Mouse (Mus musculus) A20 (cell line): Measurements from ENCODE around the gene Gm33543.

Experiments used
- DNase-seq: peaks from one replicate; pipeline ENCODE4 v3.0.0-alpha.2; 2011; ENCODE audit warnings: low read depth, low spot score

Gm33543 gene

DNA sequence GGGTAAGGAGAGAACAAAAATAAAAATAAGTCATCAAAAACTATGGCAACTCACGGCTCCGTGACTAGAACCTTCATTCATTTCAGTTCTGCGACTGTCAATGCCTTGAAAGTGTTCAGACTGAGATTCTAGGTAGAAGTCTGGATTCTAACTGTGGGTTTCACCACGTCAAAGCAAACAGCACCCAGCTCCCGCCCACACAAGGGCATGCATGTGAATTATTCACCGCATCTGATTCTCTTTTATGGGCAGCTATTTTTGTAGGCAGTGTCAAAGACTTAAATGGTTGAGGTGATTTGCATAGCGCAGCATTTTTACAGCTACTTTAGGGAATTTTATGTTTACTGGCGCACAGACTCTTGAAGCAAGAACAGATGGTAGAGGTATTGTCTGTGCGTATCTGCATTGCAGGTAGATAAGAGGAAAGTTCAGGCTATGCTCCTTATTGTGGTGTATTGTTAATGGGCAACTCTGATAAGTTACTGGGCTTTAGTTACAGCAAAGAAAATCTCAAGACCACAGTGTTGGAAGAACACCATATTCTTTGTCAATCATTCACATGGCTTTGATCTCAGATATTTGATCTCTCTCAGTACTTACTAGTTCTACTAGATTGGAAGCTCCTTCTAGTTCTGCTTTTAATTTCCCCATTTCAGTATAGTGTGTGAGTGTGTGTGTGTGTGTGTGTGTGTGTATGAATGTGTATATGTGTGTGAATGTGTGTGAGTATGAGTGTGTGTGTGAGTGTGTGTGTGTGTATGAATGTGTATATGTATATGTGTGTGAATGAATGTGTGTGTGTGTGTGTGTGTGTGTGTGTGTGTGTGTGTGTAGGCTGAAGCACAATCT lies at the start of gene Gm33543:
Gene Gm33543, minus strand, starts transcription at position 142 of the 849 bp plus-strand sequence.
- peak; percentile 77 for DNase-seq

DNA sequence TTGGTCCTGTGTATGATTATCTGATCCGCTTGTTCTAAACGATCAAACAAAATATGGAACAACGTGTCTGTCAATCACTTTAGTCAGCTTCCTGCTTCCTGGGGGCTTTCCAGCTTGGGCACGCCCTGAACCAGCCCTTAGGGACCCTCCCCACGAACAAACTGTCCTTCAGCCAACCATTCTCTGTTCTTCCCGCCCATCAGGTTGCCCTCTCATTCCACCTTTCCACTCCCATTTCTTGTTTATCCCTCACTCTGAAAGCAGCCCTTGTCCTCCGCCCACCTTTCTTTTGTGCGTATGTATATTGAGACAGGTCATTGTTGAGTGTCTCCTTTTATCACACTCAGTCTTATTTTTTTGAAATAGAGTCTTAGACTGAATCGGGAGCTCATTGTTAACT lies 49.4 kb upstream of the Gm33543 start:
- no peak for DNase-seq

DNA sequence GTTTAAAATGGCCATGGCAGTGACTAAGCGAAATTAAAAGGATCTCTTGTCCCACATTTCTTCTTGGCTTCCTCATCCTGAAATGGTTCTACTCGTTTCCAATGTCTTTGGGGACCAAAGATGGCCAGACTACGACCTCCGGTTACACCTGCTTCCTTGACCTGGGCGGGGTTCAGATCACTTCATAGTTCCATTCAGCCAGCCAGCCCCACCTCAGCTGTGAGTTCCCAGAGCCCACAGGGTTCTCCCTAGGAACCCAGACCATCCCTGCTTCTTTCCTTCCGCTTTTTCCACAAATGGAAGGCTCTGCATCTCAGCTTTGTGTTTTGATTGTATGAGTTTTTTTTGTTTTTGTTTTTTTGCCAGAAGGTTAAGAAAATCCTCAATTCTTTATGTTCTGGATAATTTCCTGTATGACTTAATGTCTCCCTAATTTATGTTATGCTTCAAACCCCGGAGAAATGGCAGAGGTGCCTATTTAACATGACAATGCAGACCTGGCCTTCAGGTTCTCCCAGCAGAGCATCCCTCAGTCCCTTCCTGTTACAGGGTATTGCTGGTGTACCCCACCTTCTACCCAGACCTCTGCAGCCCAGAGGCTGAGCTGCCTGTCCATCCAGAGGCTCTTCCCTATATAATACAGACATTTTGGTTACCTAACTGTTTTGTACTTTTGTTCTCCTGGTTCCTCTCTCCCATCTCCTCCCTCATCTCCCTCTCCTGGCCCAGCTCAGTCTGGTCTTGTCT lies 48.7 kb upstream of the Gm33543 start:
- DNase-seq: no peak

DNA sequence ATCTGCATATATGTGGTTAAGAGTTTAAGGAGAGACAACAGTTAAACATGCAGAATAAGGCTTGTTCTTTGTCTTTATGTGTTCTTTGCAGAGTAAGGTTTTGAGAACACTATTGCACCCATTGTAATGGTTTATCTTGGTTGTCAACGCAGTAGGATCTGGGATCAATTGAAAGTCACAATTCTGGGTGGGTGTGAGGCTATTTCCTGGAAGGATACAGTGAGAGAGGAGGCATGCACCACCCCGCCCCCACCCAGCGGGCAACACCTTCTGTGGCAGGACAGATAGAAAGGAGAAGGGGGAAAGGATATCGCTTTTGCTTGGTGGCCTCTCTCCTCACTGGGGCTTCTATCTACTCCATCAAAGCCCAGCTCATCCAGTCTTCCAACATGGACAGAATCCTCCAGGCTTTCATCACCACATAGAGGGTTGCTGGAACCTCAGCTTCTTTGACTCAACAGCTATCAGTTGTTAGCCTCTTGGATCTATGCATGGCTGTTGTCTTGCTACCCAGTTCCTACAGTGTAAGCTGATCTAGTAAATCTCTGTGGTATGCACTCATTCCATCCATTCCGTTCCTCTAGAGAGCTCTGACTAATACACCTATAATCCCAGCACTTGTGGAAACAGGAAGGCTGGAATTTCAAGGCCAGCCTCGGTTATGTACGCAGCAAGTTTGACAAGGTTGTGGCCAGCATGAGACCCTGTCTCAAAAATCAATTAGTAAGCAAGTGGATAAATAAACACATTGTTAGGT lies 41.2 kb upstream of the Gm33543 start:
- DNase-seq: no peak

DNA sequence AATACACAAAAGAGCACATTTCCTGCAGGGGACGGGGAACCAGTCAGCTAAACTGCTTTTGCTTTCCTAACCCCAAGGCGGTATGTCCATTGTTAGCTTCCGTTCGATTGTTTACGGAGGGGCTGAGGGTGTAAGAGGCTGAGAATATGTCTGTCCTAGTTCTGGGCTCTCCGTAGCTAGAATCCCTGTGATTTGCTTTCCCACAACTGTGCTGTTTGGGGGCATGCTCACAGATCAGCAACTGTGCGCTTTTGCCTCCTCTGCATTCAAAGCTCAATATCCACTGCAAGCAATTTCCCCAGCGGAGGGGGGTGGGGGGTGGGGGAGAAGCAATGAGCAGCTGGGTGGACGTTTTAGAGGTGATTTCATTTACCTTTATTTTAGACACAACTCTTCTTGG lies 39.3 kb upstream of the Gm33543 start:
- no peak for DNase-seq

DNA sequence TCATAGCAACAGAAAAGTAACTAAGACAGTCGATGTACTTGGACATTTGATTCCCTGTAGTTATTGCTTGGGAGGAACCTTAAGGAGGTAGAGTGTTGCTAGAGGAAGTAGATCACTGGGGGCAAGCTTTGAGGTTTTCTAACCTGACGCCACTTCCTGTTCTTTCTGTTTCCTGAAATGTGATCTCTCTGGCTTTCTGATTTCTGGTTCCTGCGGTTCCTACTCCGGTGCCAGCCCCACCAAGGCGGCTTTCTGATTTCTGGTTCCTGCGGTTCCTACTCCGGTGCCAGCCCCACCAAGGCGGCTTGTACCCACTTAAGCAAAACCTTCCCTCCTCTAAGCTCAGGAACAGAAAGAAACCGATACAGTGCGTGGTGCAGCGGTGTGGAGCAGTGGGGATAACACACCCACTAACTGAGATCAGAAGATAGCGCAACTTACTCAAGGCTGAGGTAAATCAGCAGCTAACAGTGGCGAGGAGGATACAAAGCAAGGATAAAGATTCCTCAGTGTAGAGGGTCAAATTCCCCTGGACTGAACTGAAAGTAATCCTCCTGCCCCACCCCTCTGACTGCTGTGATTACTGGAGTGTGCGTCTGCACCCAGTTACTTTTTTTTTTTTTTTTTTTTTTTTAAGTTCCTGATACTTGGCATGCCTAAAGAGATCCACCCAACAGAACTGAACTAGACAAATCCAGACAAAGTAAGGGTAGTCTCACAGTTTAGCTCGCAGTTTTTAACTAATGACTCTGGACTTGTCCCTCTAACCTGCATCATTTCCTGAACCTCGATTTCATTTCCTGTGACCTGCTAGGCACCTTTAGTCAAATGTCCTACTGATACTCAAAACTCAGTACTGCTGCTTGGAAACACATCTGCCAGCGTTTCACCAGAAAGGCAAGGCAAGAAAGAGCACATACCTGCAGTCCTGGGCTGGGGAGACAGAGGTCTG lies 37.5 kb upstream of the Gm33543 start:
- peak; percentile 71 for DNase-seq

DNA sequence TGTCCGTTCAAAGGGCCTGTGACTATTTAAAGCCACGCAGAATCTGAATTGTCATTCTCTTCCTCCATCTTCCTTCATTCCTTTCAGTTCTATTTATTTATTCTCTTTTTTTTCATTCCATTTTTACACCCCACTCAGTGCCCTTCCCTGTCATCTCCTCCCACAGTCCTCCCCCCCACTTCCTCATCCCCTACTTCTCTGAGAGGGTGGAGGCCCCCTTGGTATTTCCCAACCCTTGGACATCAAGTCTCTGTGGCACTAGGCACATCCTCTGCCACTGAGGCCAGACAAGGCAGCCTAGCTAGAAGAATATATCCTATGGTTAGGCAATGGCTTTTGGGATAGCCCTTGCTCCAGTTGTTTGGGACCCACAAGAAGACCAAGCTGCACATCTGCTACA lies 28.1 kb upstream of the Gm33543 start:
- no peak for DNase-seq

DNA sequence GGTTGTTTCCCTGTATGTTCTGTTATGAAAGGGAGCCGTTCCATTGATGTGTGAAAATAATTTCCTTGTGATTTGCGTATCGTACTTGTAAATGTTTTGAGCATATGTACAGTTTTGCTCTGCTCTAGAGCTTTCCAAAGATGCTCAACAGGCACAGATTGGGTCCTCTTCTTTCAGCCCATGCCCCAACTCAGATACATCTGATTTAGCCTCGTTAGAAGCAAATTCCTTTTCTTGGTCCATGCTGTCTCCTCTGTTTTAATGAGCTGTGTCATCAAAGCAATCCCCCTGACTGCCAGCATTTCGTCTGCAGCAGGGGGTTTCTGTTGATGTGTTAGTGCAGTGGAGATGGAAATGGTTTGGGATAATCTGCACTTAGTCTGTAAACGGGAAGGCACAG lies 25.6 kb upstream of the Gm33543 start:
- DNase-seq: no peak

DNA sequence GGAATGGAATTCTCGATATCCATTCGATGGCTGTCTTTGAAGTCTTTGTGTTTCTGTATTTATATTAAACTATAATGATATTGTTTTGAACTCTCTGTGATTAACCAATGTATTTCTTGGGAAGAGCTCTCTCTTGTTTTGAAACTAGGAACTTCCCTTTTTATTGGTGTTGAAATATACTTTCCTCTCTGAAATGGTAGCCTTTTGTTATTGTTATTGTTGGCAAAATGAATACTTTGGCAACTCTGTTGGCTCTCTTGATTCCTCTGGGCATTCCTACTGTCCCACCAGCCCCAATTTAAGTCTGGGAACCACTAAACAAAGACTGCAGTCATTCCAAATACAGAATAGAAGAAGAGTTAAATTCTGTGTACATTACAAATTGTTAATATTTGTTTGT lies 24.9 kb upstream of the Gm33543 start:
- no peak for DNase-seq

DNA sequence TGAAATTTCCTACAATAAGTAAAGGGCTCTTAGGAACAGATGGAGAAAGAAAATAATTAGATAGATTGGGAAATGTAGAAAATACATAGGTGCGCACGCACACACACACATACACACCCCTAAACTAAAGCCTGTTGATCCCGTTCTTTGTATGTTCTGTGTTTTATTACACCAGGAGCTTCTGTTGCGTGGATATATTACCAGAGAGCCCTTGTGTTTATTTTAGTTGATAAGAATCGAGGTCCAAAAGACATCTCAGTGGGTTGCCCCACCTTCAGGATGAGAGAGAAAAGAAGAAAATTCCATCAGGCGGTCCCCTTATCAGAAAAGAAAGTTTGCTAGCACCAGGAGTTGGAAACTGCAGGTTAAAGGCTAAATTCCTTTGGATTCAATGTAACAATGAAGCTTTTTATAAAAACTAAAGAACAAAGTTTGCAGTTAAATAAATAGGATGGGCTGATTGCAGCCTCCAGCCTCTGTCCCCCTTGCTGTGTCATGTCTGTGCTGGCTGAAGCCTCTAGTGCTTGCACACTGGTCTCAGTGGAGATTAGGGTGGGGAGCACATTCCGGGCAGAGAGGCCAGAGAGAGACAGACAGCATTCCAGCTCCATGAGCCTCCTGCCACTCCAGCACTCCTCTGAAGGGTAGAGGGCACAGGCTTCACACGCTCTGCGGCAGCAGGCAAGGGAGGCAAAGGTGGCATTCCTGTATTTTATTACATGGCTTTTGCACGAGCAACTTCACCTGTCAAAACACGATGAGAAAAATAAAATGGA lies 21.8 kb upstream of the Gm33543 start:
- DNase-seq: no peak

DNA sequence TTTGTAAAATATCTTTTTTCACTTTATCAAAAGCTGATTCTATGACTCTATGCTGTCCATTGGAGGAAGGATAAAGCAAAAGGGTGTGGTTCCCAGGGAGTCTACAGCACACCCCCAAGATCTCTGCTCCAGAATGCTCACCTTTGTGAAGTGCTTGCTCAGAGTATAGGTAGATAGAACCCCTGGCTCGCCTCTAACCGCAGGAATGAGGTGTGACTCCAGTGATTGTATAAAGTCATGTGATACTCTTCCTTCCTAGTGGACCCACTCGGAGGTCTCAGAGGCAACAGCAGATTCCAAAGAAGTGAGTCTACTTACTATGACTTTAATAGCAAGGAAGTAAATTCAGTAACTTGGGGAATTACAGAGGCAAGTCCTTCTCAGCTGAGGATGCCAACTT lies 19.9 kb upstream of the Gm33543 start:
- DNase-seq: no peak

DNA sequence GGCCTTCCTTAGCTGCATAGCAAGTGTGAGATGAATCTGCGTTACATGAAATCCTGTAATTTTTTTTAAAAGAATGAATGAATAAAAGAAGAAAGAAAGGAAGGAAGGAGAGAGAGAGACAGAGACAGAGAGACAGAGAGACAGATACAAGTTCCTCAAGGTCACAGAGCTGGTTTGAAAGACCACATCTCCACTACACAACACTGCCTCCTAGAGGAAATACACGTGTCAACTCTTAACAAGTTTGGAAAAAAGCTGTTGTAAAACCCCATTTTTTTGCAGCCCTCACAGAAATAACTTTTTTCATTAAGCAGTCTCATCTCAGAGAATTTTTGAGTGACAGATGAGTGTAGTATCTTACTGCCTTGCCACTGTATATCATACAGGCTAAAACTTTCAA lies 15.4 kb upstream of the Gm33543 start:
- peak; percentile 67 for DNase-seq

DNA sequence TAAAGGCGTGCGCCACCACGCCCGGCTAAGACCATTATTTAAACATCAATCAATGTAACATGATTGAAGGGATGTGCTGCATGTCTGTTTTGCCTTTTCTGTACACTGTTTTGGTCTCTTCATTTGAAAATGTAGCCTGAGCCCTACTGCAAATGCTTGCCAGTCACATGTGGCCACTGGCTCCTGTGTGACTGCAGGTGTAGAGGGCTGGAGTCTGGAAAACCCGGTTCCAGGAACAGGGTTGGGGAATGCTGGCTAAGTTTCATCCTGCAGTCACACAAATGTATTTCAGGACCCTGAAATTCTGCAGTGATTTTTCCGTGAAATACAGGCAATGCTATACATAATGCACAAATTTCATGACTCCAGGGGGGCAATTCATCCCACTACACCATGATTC lies 12.7 kb upstream of the Gm33543 start:
- no peak for DNase-seq

DNA sequence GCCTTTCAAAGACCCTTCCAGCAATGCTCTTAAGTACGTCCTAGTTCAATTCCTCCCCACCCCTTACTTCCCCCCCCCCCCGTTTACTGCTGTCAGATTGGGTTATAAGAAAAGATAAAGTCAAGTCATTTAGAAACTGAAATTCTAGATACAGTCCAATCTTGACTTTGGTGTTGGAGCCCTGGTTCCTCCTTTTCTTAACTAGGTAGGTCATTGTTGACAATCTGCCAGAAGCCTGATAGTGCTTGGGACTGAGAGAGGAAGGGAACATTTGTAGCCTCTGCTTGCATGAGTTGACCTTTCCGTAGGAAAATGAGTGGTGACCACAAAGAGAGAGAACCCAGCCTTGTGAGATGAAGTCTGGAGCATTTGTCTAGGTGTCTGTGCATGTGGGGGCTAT lies 7.8 kb upstream of the Gm33543 start:
- DNase-seq: peak; percentile 78

DNA sequence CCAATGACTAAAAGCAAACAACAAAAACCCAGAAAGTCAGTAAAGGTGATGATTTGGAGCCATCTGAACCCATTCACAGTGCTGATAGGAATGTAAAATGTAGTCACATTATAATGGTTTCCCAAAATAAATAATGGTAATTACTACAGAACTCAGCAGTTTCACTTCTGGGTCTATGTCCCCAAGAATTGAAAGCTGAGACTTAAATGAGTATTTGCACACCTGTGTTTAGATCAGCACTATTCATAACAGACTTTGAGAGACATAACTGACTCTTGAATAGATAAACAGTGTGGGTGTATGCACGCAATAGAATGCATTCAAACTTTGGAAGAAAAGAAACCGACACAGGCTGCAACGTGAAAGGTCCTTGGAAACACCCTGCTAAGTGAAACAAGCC lies 4.0 kb upstream of the Gm33543 start:
- no peak for DNase-seq

DNA sequence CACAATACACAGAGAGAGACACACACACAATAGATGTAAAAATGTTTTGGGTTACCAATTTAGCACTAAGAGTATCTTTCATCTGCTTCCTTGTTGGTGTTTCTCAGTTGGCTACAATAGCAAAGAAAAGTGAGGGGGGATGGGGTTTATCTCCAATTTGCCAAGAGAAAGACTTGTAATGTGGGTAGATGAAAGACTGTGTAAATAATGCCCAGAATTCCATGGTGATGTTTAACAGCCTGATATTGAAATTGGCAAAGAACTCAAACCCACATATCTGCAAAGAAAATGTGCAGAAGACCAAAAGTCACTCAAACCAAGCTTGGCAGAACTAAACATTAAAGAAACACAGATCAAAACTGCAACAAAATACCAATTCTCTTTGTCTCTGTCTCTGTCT lies 3.6 kb upstream of the Gm33543 start:
- DNase-seq: no peak

DNA sequence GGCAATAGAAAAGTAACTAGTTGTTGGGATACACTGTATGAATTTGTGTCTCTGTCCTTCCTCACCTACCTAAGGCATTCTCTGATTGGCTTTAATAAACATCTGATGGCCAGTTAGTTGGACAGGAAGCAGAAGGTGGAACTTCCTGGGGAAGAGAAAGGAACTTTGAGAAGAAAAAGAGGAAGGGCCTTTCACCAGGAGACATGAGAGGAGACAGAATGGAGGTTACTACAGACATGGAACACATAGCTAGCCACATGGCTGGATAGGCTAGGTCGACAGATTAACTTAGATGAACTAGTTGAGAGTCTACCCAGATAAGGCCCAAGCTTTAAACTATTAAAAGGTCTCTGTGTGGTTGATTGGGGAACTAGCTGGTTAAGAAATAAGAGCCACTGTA lies 1.1 kb upstream of the Gm33543 start:
- DNase-seq: peak; percentile 33

DNA sequence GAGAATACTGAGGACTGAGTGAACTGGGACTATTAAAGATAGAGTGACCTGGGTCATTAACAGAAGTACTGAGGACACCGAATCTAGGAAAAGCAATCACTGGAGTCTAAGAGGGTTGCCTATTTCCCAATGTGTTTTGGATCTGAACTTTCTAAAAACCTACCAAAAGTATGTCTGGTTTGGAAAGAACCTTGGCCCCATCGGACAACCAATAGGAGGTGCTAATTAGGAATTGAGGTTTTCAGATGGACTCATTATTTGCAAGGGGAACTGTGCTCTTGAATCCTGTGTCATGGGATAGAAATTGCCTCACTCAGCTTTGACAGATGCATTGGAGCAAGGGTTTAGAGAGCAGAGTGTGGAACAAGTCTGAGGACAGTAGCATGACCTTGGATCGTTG lies 1.5 kb downstream of the Gm33543 start:
- no peak for DNase-seq

DNA sequence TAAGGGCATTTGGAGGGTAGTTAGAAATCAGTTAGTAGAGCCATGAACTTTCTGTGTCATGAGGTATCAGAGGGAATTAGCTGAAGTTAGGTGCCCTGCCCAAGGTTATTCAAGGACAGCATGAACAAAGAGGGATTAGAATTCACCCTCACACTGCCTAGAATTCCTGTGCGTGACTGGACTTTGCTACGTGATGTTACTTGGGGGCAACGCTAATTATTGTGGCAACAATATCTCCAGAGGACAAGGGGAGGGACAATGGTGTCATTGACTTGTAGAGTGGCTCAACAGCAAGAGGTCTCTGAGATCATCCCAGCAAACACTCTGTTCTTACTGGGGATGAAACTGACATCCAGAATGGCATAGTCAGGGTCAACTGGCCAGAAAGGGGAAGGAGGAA lies 2.9 kb downstream of the Gm33543 start:
- DNase-seq: no peak

DNA sequence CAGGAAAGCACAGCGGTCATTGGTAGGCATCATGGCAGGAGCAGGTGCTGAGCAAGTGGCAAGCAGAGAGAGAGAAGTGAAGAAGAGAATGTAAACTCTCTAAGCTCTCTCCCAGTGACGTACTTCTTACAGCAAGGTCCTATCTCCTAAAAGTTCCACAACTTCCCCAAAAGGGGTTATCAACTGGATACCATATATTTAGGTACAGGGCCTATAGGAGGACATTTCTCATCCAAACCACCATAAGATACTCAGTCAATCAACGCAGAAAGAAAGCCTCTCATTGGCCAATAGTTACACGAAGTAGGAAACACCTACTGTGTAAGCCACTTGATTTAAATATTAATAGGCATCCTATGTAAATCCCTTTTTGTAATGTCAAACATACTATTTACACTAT lies 3.7 kb downstream of the Gm33543 start:
- no peak for DNase-seq
